Mouse (Mus musculus) adrenal gland, adult (tissue): ENCODE measurements around the gene Phlda2.

Experiments used
- DNase-seq, 2 experiments: peaks; one replicate each; pipeline ENCODE4 v3.0.0; 2022 to 2023; ENCODE audit warnings: low spot score in 1 of 2; ENCODE audit not compliant: inconsistent age in 2 of 2

Gene Phlda2

GRCm38 (mm10) chr7:143503926-143504325 is 976 bp upstream of the Phlda2 start:
- DNase-seq: no peak

- DNase-seq: peak; percentile 45 to 86
These were observed 1.1 kb downstream of the Phlda2 start for GRCm38 (mm10) chr7:143501643-143502417.

- no peak for DNase-seq
These were observed 2.0 kb downstream of the Phlda2 start for GRCm38 (mm10) chr7:143500912-143501311.

GRCm38 (mm10) chr7:143498584-143498983 is 4.4 kb downstream of the Phlda2 start:
- no peak for DNase-seq

- no peak for DNase-seq
These were observed 7.6 kb downstream of the Phlda2 start for GRCm38 (mm10) chr7:143495104-143495961.

- DNase-seq: peak in 1 of 2 experiments; percentile 73
These were observed 9.3 kb downstream of the Phlda2 start for GRCm38 (mm10) chr7:143493616-143494126.

GRCm38 (mm10) chr7:143489735-143490134 is 13.2 kb downstream of the Phlda2 start:
- no peak for DNase-seq

- no peak for DNase-seq
These were observed 20.4 kb downstream of the Phlda2 start for GRCm38 (mm10) chr7:143482541-143482940.

GRCm38 (mm10) chr7:143481806-143482387 is 21.1 kb downstream of the Phlda2 start:
- DNase-seq: no peak

GRCm38 (mm10) chr7:143480498-143480897 is 22.5 kb downstream of the Phlda2 start:
- DNase-seq: peak; percentile 66 to 88

- DNase-seq: no peak
These were observed 25.1 kb downstream of the Phlda2 start for GRCm38 (mm10) chr7:143477800-143478199.

- DNase-seq: no peak
These were observed 26.1 kb downstream of the Phlda2 start for GRCm38 (mm10) chr7:143476702-143477335.

GRCm38 (mm10) chr7:143475876-143476275 is 27.1 kb downstream of the Phlda2 start:
- peak; percentile 55 to 75 for DNase-seq

GRCm38 (mm10) chr7:143474811-143475210 is 28.1 kb downstream of the Phlda2 start:
- no peak for DNase-seq

GRCm38 (mm10) chr7:143473347-143474101 is 29.4 kb downstream of the Phlda2 start, which contains the start of gene Slc22a18:
TSS of gene Slc22a18 (plus strand) at chr7:143473736.
- DNase-seq: peak in 1 of 2 experiments; percentile 44

- DNase-seq: peak; percentile 72 to 90
These were observed 33.0 kb downstream of the Phlda2 start for GRCm38 (mm10) chr7:143469946-143470345.

- no peak for DNase-seq
These were observed 35.2 kb downstream of the Phlda2 start for GRCm38 (mm10) chr7:143467714-143468113.

GRCm38 (mm10) chr7:143466099-143466677 is 36.8 kb downstream of the Phlda2 start:
- peak; percentile 76 to 95 for DNase-seq

- DNase-seq: peak; percentile 79 to 87
These were observed 38.0 kb downstream of the Phlda2 start for GRCm38 (mm10) chr7:143464811-143465560.
